Comparison of ENCODE assay signal across 24 mouse cellular contexts in genomic region chr8:46596530-46596929, GRCm38 (mm10). TPM values are rescaled to one million over a fixed set of nuclear protein-coding genes. Genes with fewer than 3 reads are reported as not detected.
"Had no signal": no experiment of that assay in that cellular context is flagged by ENCODE, and none has a peak within 500 bp of the region (broad histone marks: within the 10 kb centered on the region; RNA-seq: fewer than 3 reads in every experiment).

No protein-coding gene starts in this region.

- H3K27ac ChIP-seq: heart, embryonic 10.5 days; heart, embryonic 13.5 days; heart, embryonic 15.5 days; hindbrain, embryonic 13.5 days; hindbrain, embryonic 15.5 days; hindbrain, postnatal 0 days; layer of hippocampus, adult 2 months; left cerebral cortex, adult 2 months; limb, embryonic 13.5 days; limb, embryonic 15.5 days; liver, embryonic 14.5 days had no signal

- DNase-seq: gastrocnemius, postnatal 14 days; gastrocnemius, postnatal 36 days; heart, adult 18-20 months; heart, postnatal 14 days; heart, postnatal 36 days; kidney, adult 11 months; kidney, adult 2 months; kidney, postnatal 10 days; kidney, postnatal 25 days; kidney, postnatal 4 days; left cerebral cortex, postnatal 4 days had no signal

- H3K4me3 ChIP-seq: heart, embryonic 10.5 days; heart, embryonic 13.5 days; heart, embryonic 15.5 days; hindbrain, embryonic 13.5 days; hindbrain, embryonic 15.5 days; layer of hippocampus, adult 2 months; left cerebral cortex, adult 2 months; limb, embryonic 13.5 days; limb, embryonic 15.5 days had no signal

- H3K4me2 ChIP-seq: heart, embryonic 13.5 days; heart, embryonic 15.5 days; hindbrain, embryonic 13.5 days; hindbrain, embryonic 15.5 days; limb, embryonic 13.5 days; limb, embryonic 15.5 days had no signal

- H3K36me3 ChIP-seq: heart, embryonic 15.5 days; hindbrain, embryonic 13.5 days; hindbrain, embryonic 15.5 days had no signal

- ATAC-seq: hindbrain, postnatal 0 days; intestine, embryonic 16.5 days had no signal

- H3K27me3 ChIP-seq: heart, embryonic 13.5 days; heart, embryonic 15.5 days; hindbrain, embryonic 13.5 days; hindbrain, embryonic 15.5 days; limb, embryonic 13.5 days; limb, embryonic 15.5 days had no signal

- H3K4me1 ChIP-seq: hindbrain, embryonic 13.5 days; hindbrain, embryonic 15.5 days had no signal

- H3K9ac ChIP-seq: heart, embryonic 13.5 days; heart, embryonic 15.5 days; hindbrain, embryonic 13.5 days; hindbrain, embryonic 15.5 days; limb, embryonic 13.5 days; limb, embryonic 15.5 days; liver, embryonic 14.5 days had no signal

- H3K9me3 ChIP-seq: heart, embryonic 10.5 days; heart, embryonic 13.5 days; heart, embryonic 15.5 days; hindbrain, embryonic 13.5 days; hindbrain, embryonic 15.5 days; limb, embryonic 13.5 days; limb, embryonic 15.5 days had no signal

RNA-seq across cellular contexts. Expression of gene Cenpu, which starts 44.7 kb away (rescaled TPM):
- total RNA-seq: gastrocnemius, adult 18-20 months had no signal
